Comparison of ENCODE assay signal across 30 mouse cellular contexts in genomic region chr10:31551850-31552249, GRCm38 (mm10). TPM values are rescaled to one million over a fixed set of nuclear protein-coding genes. Genes with fewer than 3 reads are reported as not detected.
A peak's percentile ranks its signal among the peaks of the same experiment; 100 is the strongest.
DNase-seq lines count a peak whose midpoint lies in the region; ATAC-seq and TF ChIP-seq lines count a peak whose summit lies in the region.
"Had no signal": no experiment of that assay in that cellular context is flagged by ENCODE, and none has a peak within 500 bp of the region (broad histone marks: within the 10 kb centered on the region; RNA-seq: fewer than 3 reads in every experiment).

No protein-coding gene starts in this region.

- no peaks in the 10 kb centered on the region for H3K27me3 ChIP-seq in hindbrain, embryonic 14.5 days (ENCODE audit: control insufficient read depth, insufficient read depth, low read length)
- H3K27me3 ChIP-seq in hindbrain, embryonic 12.5 days, result no peaks in the 10 kb centered on the region
- H3K27me3 ChIP-seq in liver, postnatal 0 days (ENCODE audit: insufficient read depth, low read length), result no peaks in the 10 kb centered on the region
- no peaks in the 10 kb centered on the region for H3K27me3 ChIP-seq in forebrain, embryonic 16.5 days (replicated peaks; ENCODE audit: control insufficient read depth, insufficient read depth, low read length)
- H3K27me3 ChIP-seq: CH12.LX; embryonic facial prominence, embryonic 15.5 days; heart, embryonic 13.5 days; liver, embryonic 15.5 days; lung, embryonic 15.5 days had no signal

- no peak overlapping the region for H3K9ac ChIP-seq in hindbrain, embryonic 14.5 days
- H3K9ac ChIP-seq in hindbrain, embryonic 12.5 days, result no peak overlapping the region
- H3K9ac ChIP-seq in liver, postnatal 0 days (replicated peaks), result no peak overlapping the region
- H3K9ac ChIP-seq in forebrain, embryonic 16.5 days (replicated peaks; ENCODE audit: low read depth, low read length), result no peak overlapping the region
- H3K9ac ChIP-seq: embryonic facial prominence, embryonic 15.5 days; heart, embryonic 13.5 days; liver, embryonic 15.5 days; lung, embryonic 15.5 days had no signal

- H3K4me3 ChIP-seq in hindbrain, embryonic 14.5 days (replicated peaks; ENCODE audit: low read length), result no peak overlapping the region
- no peak overlapping the region for H3K4me3 ChIP-seq in hindbrain, embryonic 12.5 days
- H3K4me3 ChIP-seq in liver, postnatal 0 days (ENCODE audit: low read depth, low read length), result no peak overlapping the region
- H3K4me3 ChIP-seq in forebrain, embryonic 16.5 days (replicated peaks; ENCODE audit: low read length), result no peak overlapping the region
- H3K4me3 ChIP-seq: embryonic facial prominence, embryonic 10.5 days; embryonic facial prominence, embryonic 15.5 days; gastrocnemius, adult 2 months; heart, adult 2 months; heart, embryonic 13.5 days; liver, embryonic 15.5 days; lung, embryonic 15.5 days had no signal

- WGBS in hindbrain, embryonic 14.5 days, result 86% methylated on average over 7 of the region's 7 CpGs
- 88% methylated on average over 7 of the region's 7 CpGs for WGBS in hindbrain, embryonic 12.5 days
- 50% methylated on average over 7 of the region's 7 CpGs for WGBS in liver, postnatal 0 days (ENCODE audit: insufficient replicate concordance)
- WGBS in forebrain, embryonic 16.5 days, result 79% methylated on average over 7 of the region's 7 CpGs

- no peak for DNase-seq in hindbrain, embryonic 14.5 days (ENCODE audit: low spot score)
- peak; percentile 18 for DNase-seq in liver, postnatal 0 days
- no peak for DNase-seq in liver
- DNase-seq in frontal cortex, postnatal 10 days (ENCODE audit: low spot score in 2 of 2), result no peak
- DNase-seq: adrenal gland, adult 8-10 months; cerebellum, adult 2 months; cerebellum, postnatal 14 days; gastrocnemius, adult 2 months; gastrocnemius, postnatal 36 days; heart, adult 2 months; heart, postnatal 10 days; kidney, adult 11 months; kidney, postnatal 36 days; layer of hippocampus, postnatal 36 days; left cerebral cortex, postnatal 4 days; right cerebral cortex, postnatal 4 days; thymus, adult 2 months; thymus, postnatal 4 days had no signal

- no peaks in the 10 kb centered on the region for H3K9me3 ChIP-seq in hindbrain, embryonic 14.5 days (ENCODE audit: control insufficient read depth, low read length)
- H3K9me3 ChIP-seq in hindbrain, embryonic 12.5 days (replicated peaks), result no peaks in the 10 kb centered on the region
- no peaks in the 10 kb centered on the region for H3K9me3 ChIP-seq in liver, postnatal 0 days (ENCODE audit: low read length)
- no peaks in the 10 kb centered on the region for H3K9me3 ChIP-seq in forebrain, embryonic 16.5 days (ENCODE audit: control insufficient read depth, low read length)
- H3K9me3 ChIP-seq: embryonic facial prominence, embryonic 10.5 days; embryonic facial prominence, embryonic 15.5 days; heart, embryonic 13.5 days; liver, embryonic 15.5 days; lung, embryonic 15.5 days had no signal

- no peak overlapping the region for H3K4me2 ChIP-seq in hindbrain, embryonic 14.5 days (replicated peaks)
- H3K4me2 ChIP-seq in hindbrain, embryonic 12.5 days (replicated peaks), result no peak overlapping the region
- H3K4me2 ChIP-seq in liver, postnatal 0 days (ENCODE audit: low read depth, low read length), result peak overlapping the region; percentile 40; the same call in 1 of the 2 replicates
- H3K4me2 ChIP-seq in forebrain, embryonic 16.5 days (ENCODE audit: low read length), result no peak overlapping the region
- H3K4me2 ChIP-seq: embryonic facial prominence, embryonic 15.5 days; heart, embryonic 13.5 days; liver, embryonic 15.5 days; lung, embryonic 15.5 days; midbrain, embryonic 11.5 days had no signal

- H3K4me1 ChIP-seq in hindbrain, embryonic 14.5 days (replicated peaks; ENCODE audit: control insufficient read depth, insufficient read depth, low read length), result peaks cover 8% of the 10 kb centered on the region; the same call in 1 of the 2 replicates
- H3K4me1 ChIP-seq in hindbrain, embryonic 12.5 days, result no peaks in the 10 kb centered on the region
- peaks cover 5% of the 10 kb centered on the region for H3K4me1 ChIP-seq in liver, postnatal 0 days (ENCODE audit: insufficient read depth)
- H3K4me1 ChIP-seq in forebrain, embryonic 16.5 days (replicated peaks; ENCODE audit: control insufficient read depth, insufficient read depth, low read length), result peaks cover 12% of the 10 kb centered on the region
- H3K4me1 ChIP-seq: embryonic facial prominence, embryonic 10.5 days; embryonic facial prominence, embryonic 15.5 days; heart, embryonic 13.5 days; liver, embryonic 15.5 days had no signal

- no peak for ATAC-seq in hindbrain, embryonic 14.5 days (ENCODE audit: low FRiP score)
- no peak for ATAC-seq in hindbrain, embryonic 12.5 days (ENCODE audit: low FRiP score)
- ATAC-seq in liver, postnatal 0 days, result peak; percentile 67
- 0 out of 2 replicates have a peak, but pooled peaks have one; percentile 45 for ATAC-seq in common myeloid progenitor, adult 5-6 weeks (replicated peaks; ENCODE audit: low read depth, poor library complexity, severe bottlenecking)
- no peak for ATAC-seq in forebrain, embryonic 16.5 days
- ATAC-seq: activated CD4-positive, CD25-positive, alpha-beta regulatory T cell, adult 4 months; inflammation-experienced regulatory T-cells, adult 6 months had no signal

- TF ChIP-seq EP300 in liver, postnatal 0 days (IDR thresholded peaks at IDR 0.05; ENCODE audit: low read depth), result peak; percentile 62; the same call in 1 of the 2 replicates

- no peaks in the 10 kb centered on the region for H3K36me3 ChIP-seq in hindbrain, embryonic 14.5 days (replicated peaks; ENCODE audit: control insufficient read depth, insufficient read depth)
- no peaks in the 10 kb centered on the region for H3K36me3 ChIP-seq in hindbrain, embryonic 12.5 days
- H3K36me3 ChIP-seq in liver, postnatal 0 days (replicated peaks; ENCODE audit: insufficient read depth, low read length), result no peaks in the 10 kb centered on the region
- H3K36me3 ChIP-seq in forebrain, embryonic 16.5 days (ENCODE audit: control insufficient read depth, insufficient read depth), result no peaks in the 10 kb centered on the region
- H3K36me3 ChIP-seq: embryonic facial prominence, embryonic 10.5 days; embryonic facial prominence, embryonic 15.5 days; heart, embryonic 13.5 days; liver, embryonic 15.5 days; lung, embryonic 15.5 days had no signal

- peak overlapping the region; percentile 59 for H3K27ac ChIP-seq in hindbrain, embryonic 14.5 days
- H3K27ac ChIP-seq in hindbrain, embryonic 12.5 days, result no peak overlapping the region
- H3K27ac ChIP-seq in liver, postnatal 0 days (ENCODE audit: low read depth), result peak overlapping the region; percentile 63
- peak overlapping the region; percentile 60 for H3K27ac ChIP-seq in forebrain, embryonic 16.5 days (ENCODE audit: low read length)
- H3K27ac ChIP-seq: embryonic facial prominence, embryonic 10.5 days; embryonic facial prominence, embryonic 15.5 days; gastrocnemius, adult 2 months; heart, adult 2 months; heart, embryonic 13.5 days; liver, embryonic 15.5 days; lung, embryonic 15.5 days had no signal

- no peak for TF ChIP-seq CTCF in liver, postnatal 0 days (IDR thresholded peaks at IDR 0.05; ENCODE audit: low read depth)

RNA-seq across cellular contexts. Expression of gene Rnf217, which starts 57.1 kb away (rescaled TPM):
- 3.2 and 3.4 TPM in 2 replicates for polyA plus RNA-seq in hindbrain, embryonic 14.5 days (2014; fragmentation: Nextera tagmentation; extraction: Ambion mirVana)
- 2.3 and 2.4 TPM in 2 replicates for polyA plus RNA-seq in hindbrain, embryonic 12.5 days (2016; fragmentation: Nextera tagmentation; extraction: Ambion mirVana)
- polyA plus RNA-seq in liver, postnatal 0 days (2015; fragmentation: Nextera tagmentation; extraction: Ambion mirVana), result 0.52 and 0.56 TPM in 2 replicates
- total RNA-seq in common myeloid progenitor, adult 5-6 weeks (2017), result 1.3 and 2.2 TPM in 2 replicates
- polyA plus RNA-seq in forebrain, embryonic 16.5 days (2015; fragmentation: Nextera tagmentation; extraction: Ambion mirVana), result 1.6 and 2.0 TPM in 2 replicates
- total RNA-seq: CH12.LX had no signal
- polyA plus RNA-seq: activated CD4-positive, CD25-positive, alpha-beta regulatory T cell, adult 4 months; inflammation-experienced regulatory T-cells, adult 6 months had no signal

Comparison
In these comparisons a context has a peak if more than half of its experiments do, and no peak if none do; other contexts are left out.
1. ATAC-seq: peak in liver, postnatal 0 days (single experiment) and common myeloid progenitor, adult 5-6 weeks (single experiment); none in hindbrain, embryonic 14.5 days (single experiment), hindbrain, embryonic 12.5 days (single experiment) and forebrain, embryonic 16.5 days (single experiment).